Mouse (Mus musculus) retina, adult 2 months (tissue): ENCODE data around the gene Barx1.

Experiments
- DNase-seq: peaks from one replicate; pipeline ENCODE4 v3.0.0-alpha.2; 2012; ENCODE audit warnings: low read depth, low spot score

Gene Barx1

DNA sequence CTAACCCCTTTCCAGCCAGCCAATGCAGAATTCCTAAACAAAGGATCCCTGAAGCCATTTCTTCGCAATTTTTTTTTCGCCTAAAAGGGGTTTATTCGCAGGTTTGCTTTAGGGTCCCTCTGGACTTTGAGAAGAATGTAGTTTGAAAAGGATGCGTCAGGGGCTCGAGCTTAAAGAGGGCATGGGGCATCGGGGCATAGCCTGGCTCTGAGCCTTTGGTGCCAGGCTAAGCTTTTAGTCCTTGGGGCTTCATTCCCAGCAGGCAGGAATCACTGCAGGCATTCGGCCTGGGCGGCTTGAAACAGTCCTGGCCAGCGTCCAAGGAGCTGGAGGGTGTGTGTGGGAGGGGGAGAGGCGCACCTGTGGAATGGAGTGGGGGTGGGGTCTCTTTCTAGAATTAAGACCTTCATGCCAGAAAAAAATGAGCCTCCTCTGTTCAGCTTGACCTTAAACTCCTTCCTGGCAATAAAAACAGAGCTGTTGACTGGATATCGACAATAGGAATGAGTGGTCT lies 2.5 kb upstream of the Barx1 start:
- DNase-seq = no peak

DNA sequence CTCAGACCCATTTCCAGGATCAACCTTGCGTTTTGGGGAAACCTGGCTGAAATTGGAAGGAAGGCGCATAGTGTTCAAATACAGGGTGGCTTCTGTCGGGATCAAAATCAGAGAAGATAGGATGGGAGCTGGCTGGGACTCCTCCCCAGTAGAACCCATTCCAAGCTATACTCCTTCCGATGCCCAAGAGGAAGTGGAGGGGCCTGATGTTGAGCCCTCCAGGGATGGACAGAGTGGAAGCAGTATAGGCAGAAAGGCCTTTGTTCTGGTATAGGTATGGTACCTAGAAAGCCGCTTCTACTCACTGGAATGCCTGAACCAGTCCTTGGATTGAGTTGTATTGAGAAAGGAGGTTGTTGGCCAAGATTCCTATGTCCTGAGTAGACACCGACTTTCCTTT lies 2.1 kb upstream of the Barx1 start:
- DNase-seq = no peak

DNA sequence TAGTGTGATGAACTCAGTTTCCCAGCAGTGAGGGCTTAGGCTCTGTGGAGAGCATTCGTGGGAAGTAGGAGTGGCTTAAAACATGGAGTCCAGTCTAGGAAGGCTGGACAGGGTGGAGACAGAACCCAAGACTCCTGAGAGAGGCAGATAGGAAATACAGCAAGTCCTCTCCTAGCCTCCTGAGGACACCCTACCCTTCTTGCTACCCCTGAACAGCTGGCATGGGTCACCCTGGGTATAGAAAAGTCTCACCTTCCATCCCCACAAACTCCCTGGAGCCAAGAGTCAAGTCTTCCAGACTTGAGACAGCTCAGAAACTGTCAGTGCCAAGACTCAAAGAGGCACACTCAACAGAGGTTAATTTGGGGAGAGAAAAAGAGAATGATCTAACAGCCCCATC lies 1.2 kb upstream of the Barx1 start:
- no peak for DNase-seq

DNA sequence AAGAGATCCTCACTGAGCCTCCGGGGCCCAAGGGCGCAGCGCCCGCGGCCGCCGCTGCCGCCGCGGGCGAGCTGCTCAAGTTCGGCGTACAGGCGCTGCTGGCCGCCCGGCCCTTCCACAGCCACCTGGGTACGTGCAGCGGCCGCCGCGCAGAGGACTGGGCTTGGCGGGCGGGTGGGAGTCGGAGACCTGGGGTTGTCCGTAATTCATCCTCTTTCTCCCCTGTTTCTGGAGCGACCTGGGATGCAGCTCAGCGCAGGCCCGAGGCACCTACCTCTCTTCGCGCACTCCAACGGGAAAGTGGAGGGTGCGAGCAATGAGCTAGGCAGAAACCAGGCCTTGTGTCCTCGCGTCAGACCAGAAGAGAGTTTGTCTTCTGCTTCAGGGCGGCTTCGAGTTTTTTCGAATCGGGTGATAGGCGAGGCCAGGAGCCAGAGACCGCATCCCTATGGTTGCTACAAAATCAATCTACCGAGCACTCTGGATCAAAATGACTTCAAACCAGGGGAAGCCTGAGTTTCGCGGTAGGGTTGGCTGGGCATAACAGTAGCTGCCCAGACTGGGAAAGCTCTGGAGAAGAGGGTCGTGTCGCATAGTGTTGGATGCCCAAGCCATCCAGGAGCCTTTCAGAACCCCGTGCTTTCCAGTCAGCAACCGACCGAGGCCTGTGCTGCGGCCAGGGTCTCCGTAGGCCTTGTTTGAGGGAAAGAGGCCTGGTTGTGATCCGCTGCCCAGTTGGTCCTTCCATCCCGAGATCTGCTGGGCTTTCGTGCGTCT lies 601 bp downstream of the Barx1 start:
- DNase-seq = no peak

DNA sequence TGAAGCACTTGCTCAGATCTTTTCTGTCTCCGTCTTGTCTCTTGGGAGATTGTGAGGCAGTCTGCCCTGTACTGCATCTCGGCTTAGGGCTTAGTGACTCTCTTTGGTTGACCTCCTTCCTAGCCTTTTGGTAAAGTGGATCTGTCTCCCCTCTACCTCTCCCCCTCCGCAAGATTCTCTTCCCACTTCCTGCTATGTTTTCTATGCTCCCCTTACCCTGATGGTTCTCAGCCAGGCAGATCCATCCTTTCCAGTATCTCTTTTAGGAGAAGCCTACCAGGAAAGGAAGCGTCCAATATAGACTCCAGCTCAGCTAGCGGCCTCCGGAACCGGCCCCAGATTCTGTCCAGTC lies 1.2 kb downstream of the Barx1 start:
- DNase-seq = no peak

DNA sequence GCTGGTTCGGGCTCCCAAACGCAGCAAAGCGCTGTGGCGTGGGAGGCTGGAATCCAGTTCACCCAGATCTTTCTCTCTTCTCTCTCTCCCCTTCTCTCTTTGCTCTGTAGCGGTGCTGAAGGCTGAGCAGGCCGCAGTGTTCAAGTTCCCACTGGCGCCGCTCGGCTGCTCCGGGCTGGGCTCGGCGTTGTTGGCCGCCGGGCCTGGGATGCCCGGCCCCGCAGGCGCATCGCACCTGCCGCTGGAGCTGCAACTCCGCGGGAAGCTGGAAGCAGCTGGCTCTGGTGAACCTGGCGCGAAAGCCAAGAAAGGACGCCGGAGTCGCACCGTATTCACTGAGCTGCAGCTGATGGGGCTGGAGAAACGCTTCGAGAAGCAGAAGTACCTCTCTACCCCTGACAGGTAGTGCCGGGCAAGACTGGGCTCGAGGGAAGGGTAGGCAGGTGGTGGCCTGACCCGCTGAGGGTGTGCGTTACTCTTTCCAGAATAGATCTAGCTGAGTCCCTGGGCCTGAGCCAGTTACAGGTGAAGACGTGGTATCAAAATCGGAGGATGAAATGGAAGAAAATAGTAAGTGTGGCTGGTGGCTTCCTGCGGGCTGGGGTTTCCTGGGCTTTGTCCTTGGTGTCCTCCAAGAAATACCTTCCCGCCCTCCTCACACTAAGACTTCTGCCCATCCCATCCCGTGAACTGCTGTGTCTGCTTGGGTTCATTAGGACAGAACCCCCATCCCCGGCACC lies 2.3 kb downstream of the Barx1 start:
- no peak for DNase-seq

DNA sequence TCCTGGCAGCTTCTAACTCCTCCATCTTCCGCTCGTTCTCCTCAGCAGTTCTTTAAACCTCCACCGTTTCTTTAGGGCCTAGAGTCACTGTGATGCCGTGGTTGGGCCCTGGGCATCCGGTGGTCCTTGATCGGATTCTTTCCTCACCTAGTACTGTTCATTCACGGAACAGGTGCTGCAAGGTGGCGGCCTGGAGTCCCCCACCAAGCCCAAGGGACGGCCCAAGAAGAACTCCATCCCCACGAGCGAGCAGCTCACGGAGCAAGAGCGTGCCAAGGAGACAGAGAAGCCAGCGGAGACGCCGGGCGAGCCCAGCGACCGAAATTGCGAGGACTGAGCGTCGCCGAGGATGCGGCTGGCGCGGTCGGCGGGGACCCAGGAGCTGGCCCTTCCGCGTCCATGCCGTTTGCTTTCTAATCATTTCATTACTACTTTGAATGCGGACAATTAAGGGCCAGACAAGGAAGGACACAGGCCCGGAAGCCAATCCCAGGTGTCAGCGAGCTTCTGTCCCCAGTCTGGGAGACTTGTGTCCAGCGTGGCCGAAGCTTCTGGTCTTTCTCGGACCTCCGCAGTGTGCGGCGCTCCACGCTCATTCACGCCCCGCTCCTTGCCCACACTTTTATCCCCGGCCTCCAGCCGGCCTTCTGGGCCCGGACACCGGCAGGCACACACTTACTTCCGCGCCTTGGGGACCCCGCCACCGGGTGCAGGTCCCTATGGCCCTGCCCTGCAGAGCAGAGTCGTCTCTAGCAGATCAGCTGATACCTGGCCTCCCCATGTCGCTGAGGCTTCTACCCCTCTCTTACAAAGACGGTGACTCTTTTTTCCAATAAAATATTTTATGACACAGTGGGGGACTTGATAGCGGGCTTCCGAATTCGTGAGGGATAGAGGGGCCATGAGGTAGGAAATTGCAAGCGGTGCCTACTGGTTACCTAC lies 3.1 kb downstream of the Barx1 start:
- no peak for DNase-seq

DNA sequence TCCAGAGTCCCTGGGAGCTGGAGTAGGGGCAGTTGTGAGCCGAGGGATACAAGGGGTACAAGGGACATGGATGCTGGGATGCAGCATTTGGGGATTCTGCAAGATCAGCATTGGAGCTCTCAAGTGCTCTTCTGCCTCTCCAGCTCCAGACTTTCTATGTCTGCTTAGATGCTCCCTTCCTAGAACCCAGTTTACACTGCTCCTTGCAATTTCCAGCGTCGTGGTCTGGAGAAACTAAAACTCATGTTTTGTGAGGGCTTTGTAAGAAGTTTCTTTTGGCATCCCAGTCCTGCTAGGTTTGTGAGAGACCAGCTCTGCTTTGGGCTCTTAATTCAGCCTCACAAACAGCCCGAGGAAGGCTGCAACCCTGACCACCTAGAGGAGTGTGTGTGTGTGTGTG lies 4.7 kb downstream of the Barx1 start:
- DNase-seq = no peak

DNA sequence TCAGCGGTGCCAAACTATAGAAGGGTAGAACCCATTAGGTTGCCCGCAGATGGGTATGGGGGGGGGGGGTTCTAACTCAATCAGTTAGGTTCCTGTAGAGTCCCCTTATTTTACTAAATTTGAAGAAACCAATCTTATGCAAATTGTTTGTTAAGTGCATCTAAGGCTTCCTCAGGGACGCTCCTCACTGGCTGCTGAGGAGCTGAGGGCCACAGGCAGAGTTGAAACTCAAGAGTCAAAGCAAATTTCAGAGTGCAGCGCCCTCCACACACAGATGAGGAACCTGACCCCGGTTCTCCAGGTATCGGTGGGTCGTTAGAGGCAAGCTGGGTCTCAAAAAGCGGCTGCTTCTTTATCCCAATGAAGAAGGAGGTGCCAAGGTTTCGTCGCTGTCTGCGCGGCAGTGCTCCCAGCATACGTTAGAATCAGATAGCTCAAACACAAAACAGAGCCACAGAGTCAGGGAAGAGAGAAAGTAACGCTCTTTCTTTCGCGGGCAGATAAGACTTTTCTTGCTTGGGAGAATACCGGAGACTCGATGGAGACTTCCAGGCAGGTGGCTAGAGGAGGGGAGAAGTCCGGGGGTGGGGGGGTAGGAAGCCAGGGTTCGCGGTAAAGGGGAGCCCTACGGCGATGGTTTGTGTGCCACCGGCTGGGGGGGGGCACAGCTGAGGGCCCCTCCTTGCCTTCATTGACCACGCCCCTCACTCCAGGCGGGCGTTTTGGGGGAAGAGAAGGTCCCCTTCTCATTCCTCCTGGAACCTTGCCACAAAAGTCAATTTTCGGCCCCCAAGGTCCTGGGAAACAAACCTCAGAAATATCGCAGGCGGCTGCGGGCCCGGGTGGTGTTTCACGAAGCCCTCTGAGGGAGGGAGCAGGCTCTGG lies 5.5 kb downstream of the Barx1 start:
- DNase-seq = no peak

DNA sequence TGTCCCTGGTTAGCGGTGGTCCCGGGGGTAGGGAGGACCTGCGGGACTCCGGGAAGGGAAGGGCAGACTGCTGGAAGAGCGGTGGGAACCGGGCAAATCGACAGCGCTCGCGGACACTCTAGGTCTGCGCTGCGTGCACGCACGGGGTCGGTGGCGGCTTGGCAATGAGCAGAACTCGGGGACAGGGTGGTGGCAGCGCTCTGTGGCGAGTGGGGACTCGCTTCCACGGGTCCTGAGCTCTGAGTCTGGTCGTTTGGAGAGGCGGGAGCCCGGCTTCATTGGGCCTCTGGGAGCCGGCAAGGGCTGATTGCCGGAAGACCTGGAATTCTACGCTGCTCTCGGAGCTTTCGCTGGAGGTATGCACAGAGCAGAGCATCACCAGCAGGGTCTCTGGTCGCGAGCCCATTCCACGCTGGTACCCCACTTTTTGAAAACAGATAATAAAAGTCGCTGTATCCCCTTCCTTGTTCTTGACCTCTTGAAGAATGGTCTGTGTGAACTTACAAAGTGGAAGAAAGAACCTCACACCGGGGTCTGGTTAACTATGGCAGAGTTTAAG lies 6.3 kb downstream of the Barx1 start:
- DNase-seq = no peak

DNA sequence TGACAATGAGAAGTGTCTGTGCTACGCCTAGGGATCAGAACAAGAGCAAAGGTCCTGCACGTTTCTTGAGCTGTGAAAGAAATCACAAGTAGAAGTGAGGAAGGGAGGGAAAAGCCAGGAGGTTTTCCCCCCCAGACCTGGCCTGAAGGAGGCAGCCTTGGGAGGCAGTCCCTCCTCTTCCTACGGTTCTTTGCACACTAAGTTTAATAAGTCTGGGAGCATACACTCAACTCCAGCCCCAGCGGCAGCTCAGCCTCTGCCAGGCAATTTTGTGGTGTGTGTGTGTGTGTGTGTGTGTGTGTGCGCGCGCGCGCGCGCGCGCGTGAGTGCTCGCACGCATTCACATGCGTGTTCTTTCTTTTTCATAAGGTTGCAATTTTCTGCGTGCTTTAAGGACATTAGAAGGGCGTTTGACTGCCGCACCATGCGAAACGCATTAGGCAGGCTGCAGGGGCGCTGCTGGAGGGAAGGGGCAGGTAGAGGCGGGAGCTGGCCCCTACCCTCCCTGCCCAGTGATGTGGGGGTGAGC lies 9.6 kb downstream of the Barx1 start:
- no peak for DNase-seq

DNA sequence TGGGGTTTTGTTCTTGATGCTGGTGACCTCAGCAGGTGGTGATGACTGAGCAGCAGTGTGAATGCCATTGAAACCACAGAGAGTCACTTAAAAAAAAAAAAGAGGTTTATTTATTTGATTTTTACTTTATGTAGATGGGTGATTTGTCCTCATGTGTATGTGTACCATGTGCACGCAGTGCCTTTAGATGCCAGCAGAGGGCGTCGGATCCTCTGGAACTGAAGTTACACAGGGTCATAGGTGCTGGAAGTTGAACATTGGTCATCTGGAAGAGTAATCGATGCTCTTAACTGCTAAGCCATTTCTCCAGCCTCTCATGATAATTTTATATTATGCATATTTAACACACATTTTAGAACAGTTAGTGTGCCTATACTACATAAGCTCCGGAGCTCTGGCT lies 11.8 kb downstream of the Barx1 start:
- no peak for DNase-seq

DNA sequence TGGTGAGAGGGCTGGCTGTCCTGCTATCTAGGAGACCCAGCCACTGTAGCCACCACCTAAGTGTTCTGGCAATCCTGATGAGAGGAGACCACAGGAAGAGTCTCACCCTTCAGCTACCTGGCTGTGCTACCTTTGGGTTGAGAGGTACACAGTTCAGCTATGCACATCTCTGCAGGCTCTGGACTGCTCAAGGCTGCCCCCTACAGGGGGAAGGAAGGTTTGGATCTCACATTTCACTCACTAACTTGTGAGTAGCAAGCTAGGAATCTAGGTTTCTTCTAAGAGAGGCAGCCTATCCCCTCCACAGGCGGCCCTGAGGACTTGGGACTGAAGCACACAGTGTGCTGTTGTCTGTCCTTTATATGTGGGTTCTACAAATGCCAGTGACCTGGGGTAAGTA lies 16.6 kb downstream of the Barx1 start:
- no peak for DNase-seq

DNA sequence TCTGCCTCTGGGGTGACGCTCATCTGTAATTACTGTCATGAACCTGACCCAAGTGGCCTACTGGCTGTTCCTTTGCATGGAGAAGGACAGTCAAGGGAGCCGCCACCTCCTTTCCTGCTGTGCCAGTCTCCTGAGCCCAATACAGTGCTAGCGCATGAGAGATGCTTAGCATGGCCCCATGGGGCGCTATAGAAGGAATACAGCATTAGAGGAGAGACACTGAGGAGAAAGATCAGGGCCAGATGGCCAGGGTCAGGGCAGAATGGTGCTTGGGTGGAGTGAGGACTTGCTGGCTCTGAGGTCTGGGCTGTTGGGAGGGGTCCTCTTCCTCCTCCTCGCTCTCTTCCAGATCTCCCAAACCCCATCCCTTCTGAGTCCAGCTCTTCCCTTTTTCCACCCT lies 23.9 kb downstream of the Barx1 start:
- DNase-seq = no peak

DNA sequence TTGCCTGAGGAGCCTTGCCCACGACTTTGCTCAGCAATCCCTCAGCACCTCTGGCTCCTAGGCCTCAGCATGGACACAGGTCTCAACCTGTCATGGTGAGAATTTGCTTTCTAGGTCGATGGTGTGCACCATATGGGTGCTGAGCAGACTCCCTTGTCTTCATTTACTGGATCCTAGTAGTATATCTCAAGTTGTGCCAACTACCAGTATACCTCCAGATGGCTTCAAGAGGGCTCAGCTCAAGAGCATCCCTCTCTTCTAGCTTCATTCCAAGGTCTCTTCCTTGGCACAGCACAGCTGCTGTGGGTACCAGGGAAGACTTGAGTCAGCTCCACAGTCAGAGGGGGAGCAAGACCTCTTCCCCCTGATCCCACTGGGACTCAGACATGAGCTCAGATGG lies 29.2 kb downstream of the Barx1 start:
- DNase-seq = no peak

DNA sequence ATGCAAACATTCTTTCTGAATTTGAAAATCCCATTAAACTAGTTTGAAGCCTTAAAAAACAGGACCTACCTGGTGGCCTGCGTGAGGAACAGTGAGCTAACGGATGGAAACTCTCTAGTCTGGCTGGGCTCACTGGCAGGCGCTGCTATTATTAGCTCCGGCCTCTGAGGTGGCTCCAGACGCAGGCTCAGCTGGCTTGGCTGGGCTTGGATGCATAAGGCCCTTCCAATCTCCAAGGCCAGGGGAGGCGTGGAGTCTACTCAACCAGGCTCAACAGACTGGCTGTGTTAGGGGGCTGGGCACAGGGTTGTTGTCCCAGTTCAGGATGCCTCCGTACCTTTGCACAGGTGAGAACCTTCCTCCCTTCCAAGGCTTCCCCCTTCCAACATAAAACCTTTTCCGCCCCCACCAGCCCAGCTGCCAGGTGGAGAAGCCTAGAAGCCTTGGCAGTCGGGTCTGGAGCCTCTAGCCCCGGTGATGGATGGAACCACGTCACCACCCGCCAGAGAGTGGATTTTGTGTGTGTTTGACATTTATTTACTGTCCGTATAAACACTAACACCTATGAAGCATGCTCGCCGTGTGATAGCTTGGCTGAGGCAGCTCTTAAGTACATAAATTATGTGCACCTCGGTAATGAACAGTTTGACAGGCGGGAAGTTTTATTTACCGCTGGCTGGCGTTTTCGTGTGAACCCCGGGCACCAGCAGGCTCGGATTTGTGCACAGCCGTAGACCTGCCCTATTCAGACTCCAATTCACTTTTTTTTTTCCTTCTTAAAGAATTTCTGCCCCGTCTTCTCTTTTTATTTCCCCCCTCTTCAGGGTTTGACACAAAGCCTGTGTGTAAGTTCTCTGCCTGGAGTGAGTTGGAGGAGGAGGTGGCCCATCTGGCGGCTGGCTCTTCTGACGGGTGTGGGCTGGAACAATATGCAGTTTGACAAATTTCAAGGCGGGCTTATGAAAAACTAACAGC lies 31.6 kb downstream of the Barx1 start:
- DNase-seq = no peak

DNA sequence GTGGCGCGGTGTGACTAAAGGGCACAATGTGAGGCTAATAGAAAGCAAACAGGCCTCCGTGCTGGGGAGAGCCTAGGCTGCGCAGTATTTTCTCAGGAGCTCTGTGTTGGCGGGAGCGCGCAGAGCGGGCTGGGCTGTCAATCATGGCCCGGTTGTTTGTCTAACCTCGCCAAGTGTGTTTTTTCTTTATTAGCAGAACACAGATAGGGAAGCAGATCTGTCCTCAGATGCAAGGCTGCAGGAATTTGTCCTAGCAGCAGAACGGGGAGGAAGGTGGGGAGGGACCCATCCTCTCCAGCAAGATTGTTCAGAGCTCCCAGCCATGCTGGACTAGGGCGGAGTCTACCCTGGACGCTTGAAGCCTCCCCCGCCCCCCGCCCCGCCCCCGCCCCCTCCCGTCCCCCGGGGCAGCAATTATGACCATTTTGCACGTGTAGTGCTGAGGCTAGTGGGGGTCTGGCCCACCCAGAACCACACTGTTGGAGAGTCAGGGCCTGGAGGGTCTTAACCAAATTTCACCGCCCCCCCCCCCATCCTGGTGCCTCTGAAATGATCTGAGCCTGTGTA lies 43.7 kb downstream of the Barx1 start:
- DNase-seq = no peak

DNA sequence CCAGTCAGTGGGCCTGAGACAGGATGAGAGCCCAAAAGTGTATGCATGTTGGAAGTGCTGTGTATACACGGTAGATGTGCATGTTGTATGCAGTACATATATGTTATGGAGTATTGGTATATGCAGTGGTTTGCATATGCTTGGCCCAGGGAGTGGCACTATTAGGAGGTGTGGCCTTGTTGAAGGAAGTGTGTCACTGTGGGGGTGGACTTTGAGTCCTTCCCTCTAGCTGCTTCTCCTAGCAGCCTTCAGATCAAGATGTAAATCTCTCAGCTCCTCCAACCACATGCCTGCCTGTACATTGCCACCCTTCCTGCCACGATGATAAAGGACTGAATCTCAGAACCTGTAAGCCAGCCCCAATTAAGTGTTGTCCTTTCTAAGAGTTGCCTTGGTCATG lies 49.9 kb downstream of the Barx1 start:
- DNase-seq = no peak

DNA sequence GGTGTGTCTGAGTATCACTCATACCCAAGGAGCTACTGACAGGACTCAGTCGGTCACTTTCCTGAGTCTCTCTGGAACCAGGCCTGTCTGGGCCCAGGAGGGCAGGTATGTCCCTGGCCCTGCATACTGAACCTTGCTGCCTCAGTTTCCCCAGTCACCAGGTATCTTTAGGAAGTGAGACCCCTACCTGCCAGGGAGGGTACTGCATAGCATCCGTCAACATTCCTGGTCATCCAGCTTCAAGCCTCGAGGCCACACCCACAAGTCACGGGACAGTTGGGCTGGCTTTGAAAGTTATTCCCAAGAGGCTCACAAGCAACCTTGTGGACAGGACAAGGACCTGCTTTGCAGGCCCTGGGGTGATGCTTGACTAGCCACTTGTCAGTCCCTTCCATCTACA lies 53.3 kb downstream of the Barx1 start:
- DNase-seq = no peak
